Mouse (Mus musculus) layer of hippocampus, postnatal 10 days (tissue): ENCODE data around the gene Slc24a4. TPM values are rescaled to one million over a fixed set of nuclear protein-coding genes. Genes with fewer than 3 reads are reported as not detected.

Source experiments
- DNase-seq, 2 experiments: peaks; one replicate each; pipeline ENCODE4 v3.0.0; 2021; ENCODE audit warnings: low spot score in 2 of 2
- total RNA-seq, 2 experiments: library from RNA; stranded (reverse); gene quantifications; 2 replicates each; pipeline ENCODE4 v1.2.3; 2021

The Slc24a4 gene
- total RNA-seq, 2 experiments from 2014 or later = 17.2 to 17.5 TPM

DNA sequence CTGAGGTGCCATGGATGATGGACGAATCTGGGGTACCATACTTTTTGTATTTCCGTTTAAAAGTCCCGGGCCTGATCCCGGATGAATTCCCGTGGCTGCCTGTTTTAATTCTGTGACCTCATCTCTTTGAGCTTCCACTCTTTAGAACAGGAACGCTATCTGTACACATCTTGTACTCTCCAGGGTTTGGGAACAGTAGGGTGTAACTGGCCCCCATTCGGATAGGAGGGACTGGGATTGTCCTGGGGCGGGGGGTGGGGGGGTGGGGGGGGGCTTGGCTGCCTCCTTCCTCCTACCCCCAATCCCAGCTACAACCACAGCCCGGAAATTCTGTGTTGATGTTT is 155.7 kb downstream of the Slc24a4 start:
- DNase-seq = no peak

DNA sequence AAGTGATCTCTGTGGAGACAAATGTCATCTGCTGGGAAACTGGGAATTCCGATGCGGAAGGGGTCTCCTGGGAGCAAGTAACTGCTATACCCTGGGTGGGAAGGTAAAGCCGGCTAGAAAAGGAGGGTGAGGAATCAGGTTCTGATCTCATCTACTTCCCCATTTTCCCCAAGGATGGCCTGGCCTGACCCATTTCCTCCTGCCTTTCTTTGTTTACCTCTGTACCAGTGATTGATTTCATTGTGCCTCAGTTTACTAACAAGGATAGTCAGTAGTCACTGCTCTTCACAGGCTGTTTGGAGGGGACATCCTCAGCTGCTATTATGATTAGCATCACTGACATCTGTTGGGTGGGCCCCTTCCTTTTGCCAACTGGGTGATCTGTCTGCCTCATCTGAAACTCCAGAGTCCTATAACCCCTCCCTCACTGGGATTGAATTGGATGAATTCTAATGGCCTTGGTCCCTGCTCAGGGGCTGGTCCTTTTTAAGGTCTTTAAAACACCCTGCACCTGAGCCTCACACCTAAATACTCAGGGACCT is 156.2 kb downstream of the Slc24a4 start:
- no peak for DNase-seq

DNA sequence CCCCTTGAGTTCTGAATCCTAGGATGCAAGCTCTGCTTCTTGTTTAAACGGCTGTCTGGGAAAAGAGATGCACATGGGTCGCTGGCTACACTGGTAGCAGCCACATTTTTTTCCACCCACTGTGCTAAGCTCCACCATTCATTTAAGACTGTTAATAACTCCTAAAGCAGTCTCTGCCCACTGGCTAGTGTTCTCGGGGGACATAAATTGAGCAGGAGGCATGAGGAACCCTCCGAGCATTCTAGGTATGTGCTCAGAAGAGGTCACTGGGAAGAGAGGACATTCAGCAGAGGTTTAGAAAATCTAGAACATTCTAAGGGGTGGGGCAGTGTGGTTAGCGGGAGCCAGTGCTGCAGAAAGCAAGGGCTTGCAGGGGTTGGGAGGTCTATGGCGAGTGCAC is 156.8 kb downstream of the Slc24a4 start:
- DNase-seq = no peak

DNA sequence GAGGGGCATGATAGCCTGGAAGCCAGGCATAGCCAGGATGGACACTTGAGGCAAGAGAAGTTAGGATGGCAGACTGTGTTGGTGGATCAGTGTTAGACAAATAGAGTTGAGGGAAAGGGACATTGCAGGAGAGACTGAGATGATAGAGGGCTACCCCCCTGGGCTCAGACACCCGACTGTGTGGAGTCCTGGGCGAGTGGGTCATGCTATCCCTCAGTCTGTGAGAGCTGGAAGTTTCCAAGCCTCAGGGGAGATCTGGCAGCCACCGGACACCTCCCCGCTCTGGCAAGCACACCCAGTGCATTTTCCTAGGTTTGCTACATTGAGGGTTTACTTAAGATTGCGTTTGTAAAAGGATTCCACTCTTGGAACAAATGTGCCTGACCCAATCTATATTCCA is 157.2 kb downstream of the Slc24a4 start:
- no peak for DNase-seq

DNA sequence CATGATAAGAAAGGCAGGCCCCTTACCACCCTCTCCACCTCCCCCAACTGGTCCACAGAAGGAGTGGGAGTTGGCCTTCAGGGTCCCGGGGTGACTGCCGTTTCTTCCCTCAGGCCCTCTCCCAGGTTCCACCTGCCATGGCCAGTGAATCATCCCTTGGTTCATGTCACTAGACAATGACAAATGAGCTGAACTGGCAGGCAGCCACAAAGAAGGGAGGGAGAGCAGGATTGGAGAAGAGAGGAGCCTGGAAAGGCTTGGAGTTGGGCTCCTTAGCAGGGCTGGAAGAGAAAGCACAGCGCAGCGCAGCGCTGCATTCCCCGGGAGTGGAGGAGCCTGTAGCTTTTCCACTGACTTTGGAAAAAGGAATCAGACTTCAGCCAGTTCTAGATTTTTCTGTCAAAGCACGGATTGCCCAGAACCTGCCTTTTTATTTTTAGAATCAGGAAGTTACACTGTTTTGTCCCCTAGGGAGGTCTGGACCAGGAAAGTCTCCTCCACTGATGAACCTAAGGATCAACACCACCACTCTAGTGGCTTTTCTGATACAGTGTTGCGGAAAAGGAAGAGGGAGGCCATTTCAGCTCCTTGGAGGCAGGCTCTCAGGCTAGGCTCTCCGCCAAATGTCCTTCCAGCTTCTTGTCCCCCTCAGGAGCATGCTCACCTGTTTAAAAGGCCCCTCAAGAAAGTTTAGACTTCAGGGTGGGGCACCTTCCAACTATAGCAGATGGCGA is 158.3 kb downstream of the Slc24a4 start:
- DNase-seq = no peak

DNA sequence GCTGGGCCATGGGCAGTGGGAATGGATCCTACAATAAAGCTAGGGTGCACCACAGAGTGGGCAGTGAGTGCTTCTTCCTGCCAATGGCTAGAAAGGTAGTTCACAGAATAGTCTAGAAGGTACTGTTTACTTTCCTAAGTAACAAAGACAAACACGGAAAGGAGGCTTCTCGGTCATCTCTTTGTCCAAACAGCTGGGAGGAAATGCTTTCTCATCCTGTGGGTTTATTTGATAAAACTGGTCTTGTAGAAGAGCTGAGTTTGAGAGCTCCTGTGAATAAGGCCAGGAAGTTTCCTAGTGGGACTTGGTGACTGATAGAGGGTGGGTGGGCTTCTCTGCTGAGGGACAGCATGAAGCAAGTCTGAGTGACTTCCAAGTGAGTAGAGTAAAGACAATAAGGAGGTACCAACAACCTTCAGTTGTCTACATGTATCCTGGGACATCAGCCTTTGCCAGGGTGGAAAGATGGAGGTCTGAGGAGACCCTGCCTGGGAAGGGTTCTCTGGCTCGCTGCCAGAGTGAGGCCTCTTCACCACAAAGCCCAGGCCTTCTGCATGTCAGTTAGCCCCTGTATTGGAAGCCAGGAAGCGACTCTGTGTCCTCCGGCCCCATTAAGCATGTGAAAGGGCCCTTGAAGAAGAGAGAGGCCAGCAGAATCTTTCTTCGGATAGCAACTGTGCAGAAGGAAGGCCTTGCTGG is 159.5 kb downstream of the Slc24a4 start:
- no peak for DNase-seq

DNA sequence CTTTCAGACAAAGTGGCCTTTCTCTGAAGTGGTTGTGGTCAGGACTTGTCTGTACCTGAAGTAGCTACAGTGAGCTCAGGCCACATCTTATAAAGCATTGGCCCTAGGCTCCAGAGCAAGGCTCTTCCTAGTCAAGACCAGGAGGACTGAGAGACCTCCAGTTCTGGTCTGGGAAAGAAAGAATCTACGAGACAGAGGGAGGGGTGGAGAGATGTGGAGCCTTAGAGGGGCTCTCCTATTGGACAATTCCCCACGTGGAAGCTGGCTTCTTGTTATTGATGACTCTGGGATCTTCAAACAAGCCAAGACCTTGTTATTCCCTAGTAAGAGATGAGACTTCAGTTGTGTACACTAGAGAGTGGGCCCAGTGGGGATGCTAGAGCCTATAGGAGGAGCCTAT is 160.3 kb downstream of the Slc24a4 start:
- DNase-seq = no peak

DNA sequence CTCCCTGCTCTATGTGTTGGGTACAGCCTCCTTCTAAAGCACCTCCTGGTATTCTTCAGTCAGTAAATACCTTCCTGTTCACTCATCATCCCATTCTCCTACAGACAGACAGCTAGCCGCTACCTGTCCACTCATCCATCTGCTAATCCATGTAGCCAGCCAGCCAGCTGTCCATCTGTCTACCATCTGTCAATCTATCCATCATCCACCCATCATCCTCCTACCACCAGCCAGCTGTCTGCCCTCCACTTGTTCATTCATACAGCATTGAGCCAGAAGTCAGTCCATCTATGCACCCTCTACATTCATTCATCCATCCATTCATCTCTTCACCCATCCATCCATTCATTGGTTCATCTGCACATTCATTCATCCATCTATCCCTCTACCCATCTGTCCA is 161.0 kb downstream of the Slc24a4 start:
- no peak for DNase-seq

DNA sequence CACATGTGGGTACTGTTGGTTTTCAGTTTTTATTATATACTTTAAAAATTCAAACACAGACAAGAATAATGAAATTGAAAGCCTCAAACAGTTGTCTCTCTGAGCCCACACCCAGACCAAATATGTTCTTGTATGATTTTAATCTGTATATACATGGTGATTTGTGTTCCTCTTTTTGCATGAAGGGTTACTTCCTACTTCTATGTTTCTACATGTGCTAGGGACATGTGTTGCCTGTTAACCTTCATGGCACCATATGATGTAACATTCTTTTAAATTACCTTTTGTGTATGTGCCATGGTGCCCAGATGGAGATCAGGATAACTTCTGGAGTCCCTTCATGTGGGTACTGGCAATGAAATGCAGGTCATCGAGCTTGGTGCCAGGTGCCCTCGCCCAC is 162.1 kb downstream of the Slc24a4 start:
- no peak for DNase-seq

DNA sequence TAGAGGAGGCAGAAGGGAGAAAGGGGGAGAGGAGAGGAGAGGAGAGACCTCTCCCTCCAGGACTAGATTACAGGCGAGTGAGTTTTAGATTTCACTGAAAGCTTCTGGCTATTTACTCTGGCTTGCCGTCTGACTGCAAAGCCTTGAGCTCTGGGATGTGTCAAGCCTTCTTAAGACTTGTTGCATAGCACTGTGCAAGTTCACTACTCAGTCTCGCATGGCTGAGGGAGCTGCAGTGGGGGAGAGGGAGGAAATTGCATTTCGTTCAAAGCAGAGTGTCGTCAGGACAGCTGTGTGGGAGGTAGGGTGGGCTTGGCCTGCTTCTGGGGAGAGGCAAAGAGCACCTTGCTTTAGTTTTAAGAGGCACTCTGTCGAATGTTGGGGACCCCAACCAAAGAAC is 163.2 kb downstream of the Slc24a4 start:
- no peak for DNase-seq

DNA sequence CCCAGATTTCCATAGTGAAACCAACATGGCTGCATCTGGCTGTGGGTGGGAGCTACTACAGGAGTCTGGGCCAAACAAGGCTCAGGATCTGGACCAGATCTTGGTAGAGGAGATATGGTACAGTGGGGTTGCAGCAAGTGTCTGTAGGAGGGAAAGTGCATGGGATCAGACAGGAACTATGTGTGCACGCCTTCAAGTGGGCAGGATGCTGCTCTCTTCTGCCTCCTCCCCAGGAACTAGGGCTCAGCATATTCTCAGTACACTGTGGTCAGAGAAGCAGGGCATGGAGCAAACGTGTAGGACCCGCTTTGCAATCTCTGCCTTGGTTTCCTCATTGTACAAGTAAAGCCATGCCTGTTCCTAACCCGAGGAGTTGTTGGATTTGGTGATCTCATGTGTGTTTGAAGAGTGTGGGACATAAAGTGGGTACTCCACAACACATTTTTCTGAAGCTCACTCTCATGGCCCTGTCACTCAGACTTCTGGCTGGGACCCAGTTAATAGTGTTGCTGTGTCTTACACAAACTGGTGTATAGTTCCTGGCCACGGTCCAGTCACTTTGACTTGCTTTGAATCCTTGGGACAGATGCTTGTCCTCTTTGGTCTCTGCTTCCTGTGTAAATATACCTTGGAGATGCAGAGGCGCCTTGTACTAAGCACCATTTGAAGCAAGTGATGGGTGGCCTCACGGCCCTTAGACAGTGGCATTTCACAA is 164.1 kb downstream of the Slc24a4 start:
- no peak for DNase-seq

DNA sequence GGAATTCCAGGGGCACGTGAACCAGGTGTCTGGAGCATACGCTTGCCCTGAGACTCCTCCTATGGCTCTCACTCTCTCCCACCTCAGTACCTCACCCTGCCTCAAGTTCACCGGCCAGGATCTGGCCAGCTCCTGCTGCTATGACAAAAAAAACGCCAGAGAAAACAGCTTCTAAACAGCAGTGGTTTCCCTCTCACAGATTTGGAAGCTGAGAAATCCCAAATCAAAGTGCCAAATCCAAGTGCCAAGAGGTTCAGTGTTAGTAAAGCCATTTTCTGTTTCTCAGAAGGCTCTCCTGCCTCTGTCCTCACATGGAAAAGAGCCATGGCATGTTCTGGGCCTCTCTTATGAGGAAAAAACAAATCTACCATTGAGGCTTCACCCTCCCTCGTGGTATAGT is 166.1 kb downstream of the Slc24a4 start:
- DNase-seq = no peak

DNA sequence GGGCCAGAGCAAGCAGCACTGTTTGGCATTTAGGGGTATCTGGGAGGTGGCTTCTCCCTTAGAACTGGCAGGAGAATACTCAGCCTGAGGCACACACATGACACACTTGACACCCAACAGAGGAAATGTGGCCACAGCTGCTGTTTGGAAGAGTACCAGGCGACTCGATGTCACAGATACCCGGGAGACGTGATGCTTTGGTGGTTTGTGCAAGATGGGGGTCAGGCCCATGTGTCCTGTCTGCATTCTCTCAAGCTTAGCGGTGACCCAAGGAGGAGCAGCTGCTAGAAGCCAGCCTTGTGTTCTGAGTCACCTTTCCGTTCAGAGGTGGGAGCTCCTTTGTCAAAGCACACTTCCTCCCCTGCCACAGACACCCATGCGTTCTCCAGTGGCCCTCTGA is 166.7 kb downstream of the Slc24a4 start:
- DNase-seq = no peak

DNA sequence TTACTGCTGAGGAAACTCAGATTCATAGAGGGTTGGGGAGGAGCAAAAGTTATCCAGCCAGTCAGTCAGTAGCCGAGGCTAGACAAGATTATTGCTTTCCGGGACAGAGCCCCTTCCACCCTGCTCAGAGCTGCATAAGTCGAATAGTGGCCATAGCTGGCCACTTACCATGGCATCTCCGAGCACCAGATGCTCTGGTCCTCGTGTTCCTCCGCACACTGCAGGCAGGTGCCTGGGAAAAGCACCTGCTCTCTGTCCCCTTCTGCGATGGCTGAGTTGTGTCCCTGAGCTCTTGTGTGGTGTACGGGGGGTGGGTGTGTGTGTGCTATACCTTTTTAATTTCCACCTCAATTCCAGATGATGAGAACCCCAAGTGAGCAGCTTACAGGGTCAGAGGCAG is 167.1 kb downstream of the Slc24a4 start:
- no peak for DNase-seq

DNA sequence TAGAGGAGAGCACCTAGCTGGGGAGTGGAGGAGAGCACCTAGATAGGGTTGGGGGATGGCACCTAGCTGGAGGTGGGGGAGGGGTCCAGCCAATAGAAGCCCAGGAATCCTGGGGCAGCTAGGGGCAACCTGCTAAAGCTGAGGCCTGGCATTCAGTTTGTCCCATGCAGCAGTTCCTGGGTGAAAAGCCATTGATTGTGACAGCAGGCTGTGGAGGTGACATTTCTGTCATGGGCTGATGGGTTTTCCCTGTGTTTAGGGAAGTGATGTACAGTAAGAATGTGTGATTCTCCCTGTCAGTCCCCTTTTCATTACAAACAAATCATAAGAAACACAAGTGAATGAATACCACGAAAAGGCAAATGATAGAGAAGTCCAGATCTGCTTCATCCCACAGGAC is 167.8 kb downstream of the Slc24a4 start:
- DNase-seq = no peak

DNA sequence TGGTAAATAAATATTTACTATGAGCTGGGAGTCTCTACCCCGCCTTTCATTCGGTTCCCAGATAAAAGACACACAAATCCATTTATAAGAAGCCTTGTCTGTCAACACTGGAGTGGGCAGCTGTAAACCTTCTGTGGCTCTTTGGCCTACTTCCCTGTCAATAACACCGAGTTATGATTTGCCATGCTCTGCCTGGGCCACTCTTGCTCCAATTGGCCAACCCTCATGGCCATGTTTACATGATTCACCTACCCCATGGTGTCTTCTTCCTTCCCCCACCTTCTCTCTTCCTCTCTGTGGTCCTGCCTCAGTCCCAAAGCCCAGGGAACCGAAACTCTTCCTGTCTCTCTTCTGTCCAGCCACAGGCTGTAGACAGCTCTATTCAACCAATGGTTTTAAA is 168.4 kb downstream of the Slc24a4 start:
- DNase-seq = no peak

DNA sequence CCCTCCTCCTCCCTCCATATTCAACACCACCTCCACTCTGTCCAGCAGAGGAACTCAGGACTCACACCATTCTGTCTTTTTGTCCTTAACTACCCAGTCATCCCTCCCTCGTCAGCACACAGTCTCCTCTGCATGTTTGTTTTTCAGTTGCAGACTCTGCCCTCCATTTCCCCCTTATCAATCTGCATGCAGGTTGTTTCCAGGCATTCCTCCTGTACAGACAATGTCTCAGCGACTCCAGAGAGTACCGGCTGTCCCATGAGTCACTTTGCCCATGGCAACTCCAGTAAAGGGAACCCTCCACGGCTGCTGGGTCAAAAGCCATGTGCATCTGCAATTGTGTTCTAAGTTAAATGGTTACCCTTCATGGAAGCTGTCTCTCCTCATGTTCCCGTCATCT is 170.7 kb downstream of the Slc24a4 start:
- no peak for DNase-seq

DNA sequence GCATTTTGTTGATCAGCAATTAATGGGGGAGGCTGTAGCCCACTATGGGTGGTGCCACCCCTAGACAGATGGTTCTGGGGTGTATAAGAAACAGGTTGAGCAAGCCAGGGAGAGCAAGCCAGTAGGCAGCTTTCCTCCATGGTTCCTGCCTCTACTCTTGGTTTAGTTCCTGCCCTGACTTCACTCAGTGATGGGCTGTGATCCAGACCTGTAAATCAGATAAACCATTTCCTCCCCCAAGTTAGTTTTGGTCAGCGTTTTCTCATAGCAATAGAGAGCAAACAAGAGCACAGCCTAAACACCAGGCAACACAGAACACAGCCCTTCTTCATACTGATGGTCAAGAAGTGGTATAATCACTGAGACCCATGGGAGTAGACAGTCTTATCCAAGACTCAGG is 173.1 kb downstream of the Slc24a4 start:
- DNase-seq = no peak

DNA sequence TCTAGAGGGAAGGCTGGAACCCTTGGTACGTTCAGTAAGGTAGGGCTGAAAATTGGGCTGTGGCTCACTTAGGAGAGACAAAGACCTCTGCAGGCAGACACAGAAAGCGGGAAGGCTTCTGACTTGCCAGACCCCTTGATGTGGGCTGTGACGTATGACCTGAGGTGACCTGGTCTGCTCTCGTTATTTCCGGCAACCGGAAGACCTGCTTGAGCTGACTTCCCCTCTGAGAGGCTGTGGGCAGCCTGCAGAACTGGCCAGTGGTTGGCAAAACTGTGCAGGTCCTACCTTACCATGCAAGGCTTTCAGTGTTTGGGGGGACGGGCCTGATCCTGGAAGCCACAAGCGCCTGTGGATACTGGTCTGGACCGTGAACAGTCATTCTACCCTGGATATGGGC is 173.8 kb downstream of the Slc24a4 start:
- DNase-seq = no peak

DNA sequence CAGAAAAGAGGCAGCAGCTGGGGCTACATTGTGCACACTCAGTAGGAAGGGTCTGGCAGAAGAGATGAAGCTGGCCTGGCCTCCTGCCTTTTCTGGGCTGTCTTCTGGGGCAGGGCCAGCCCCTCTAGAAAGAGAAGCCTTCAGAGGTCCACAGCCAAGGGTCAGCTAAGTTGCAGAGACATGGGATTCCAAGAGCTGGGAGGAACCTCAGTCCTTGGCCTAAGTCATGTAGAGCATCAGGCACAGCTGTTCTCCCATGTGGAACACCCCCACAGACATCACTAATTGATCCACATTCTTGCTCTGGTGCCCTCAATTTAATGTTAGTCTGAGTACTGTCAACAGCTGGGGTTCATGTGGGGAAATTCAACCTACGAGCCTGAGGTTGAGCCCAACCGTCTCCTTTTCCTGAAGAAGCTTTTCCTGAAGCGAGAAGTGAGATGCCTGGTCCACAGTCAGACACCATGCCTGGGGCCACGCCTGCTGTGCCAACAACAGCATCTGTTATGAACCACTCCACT is 174.4 kb downstream of the Slc24a4 start:
- DNase-seq = no peak

DNA sequence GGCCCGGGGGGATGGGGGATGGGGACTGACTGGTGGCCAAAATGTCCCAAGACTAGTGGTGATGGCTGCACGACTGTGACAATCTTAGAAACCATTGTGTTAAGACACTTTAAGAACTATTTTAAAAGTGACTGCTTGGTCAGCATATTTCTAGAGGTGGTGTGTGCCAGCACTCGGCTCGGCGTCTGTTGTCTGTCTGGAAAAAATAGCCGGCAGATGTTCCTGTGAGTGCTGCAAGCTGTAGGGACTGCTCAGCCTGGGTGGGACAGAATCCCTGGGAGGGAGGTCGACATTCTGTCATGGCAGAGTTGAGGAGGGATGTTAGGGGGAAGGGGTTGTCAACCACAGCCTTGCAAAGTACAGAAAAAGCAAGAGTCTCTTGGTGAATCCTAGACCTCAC is 175.3 kb downstream of the Slc24a4 start:
- DNase-seq = no peak
